Mouse (Mus musculus) left cerebral cortex, adult 9 months (tissue): ENCODE data around the gene Tmem106c.
A peak's percentile ranks its signal among the peaks of the same experiment; 100 is the strongest.

Source experiments
- DNase-seq, 2 experiments: peaks; one replicate each; pipeline ENCODE4 v3.0.0; 2022; ENCODE audit warnings: low spot score in 2 of 2

Gene Tmem106c

DNA sequence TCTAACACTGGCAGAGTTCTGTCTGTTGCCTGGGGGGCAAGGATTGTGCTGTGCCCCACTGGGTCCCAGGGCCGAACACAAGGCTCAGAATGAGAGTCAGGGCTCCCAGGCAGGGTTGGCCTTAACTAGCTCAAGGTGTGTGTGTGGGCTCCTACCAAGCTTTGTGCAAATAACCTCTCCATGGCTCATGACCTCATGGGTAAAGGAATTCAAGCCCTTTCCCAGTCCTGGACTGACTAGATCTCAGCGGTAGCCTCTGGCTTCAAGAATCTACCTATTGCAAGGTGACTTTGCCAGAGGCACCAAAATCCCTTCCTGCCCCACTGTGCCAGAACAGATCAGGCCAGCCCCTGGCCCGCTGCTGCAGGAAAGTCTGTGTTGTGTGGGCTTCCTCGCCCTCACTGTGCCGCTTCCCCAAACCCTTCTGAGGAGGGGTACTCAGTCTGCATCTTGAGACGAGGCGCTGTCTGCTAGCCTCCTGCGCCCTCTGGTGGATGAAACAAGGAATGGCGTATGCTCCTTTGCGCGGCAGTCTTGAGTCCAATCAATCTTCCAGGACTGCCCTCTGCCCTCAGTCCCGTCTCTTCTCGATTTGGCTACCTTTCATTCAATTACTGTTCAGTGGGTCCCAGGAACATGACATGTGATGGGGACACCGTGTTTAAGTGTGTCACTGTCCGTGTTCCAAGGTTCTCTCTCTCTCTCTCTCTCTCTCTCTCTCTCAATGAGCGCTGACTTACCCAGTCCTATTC is 11.7 kb upstream of the Tmem106c start:
- peak in 1 of 2 experiments; percentile 63 for DNase-seq

DNA sequence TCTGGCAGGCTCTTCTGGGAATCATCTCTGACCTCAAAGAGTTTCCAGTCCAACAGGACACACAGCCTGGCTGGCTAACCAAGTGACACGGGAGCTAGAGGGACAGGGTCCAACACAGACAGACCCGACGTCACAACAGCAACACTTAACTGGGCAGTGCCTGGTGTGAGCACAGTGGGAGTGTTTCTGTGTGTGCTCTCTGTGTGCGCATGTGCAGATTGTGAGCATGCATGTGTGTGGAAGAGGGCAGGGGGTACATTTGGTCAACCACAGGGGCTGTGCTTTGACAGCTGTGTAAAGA is 11.2 kb upstream of the Tmem106c start:
- no peak for DNase-seq

DNA sequence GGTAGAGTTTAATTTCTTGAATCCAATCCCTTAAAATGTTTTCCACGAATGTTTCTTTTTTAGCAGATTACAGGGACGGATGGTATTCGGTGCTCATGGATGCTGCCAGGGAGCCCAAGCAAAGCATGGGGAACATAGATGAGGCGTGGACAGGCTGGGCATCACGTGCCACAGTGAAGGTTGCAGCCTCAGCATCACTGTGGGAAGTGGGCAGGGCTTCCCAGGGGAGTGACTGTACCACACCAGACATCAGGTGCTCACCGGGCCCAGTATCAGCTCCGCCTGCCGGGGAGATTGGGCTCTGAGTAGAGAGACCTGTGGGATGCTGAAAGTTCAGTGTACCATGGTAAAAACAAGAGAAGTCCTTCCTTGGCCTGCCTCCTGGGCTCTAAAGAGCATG is 9.3 kb upstream of the Tmem106c start:
- DNase-seq: no peak

DNA sequence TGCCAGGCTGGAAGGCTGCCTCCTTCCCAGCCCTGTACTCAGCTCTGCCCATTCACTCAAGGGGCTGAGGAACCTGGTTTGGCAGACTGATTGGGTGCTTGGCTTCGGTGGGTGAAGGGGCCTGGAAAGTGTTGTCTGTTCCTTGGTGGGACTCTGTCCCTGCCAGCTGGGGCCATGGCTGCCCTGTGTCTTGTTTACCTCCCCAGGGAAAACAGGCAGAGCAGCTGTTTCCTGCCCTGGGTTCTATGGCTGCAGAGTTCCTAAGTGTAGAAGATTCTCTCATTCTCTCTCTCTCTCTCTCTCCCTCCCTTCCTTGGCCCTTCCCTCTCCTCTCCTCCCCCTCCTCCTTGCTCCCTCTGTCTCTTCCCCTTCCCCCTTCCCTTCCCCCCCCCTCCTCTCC is 8.7 kb upstream of the Tmem106c start:
- DNase-seq: no peak

DNA sequence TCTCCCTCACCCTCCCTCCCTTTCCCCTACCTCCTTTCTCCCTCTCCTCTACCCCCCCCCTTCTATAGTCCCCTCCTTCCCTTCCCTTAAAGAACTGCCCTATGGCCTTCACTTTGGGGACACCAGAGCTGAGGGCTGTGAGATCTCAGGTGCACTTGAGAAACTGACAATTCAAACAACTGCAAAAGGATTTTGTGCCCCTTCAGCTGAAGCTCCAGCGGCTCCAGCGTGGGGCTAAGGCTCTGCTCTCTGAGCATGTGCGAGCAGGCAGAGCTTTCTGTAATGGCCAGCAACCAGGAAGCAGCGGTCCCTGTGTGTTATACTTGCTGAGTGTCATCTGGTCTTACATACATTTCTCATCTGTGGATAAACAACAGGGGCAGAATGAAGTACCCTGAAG is 8.3 kb upstream of the Tmem106c start:
- DNase-seq: no peak

DNA sequence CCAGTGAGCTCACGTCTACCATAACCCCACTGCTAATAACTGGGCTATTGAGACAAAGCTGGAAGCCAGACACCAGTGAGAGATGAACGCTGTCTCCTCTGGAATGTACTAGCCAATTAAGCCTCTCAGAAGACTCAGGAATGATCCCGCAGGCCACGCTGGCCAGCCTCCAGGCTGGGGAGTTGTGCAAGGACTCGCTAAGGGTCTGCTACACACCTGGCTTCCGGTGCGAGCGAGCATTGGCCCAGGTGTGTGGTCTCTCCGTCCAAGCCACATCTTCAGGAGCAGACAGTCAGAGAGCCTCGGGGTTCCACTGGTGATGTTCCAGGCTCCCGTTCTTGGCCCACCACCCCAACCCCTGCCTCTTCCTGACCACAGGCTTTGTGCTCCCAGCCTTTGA is 7.6 kb upstream of the Tmem106c start:
- DNase-seq: no peak

DNA sequence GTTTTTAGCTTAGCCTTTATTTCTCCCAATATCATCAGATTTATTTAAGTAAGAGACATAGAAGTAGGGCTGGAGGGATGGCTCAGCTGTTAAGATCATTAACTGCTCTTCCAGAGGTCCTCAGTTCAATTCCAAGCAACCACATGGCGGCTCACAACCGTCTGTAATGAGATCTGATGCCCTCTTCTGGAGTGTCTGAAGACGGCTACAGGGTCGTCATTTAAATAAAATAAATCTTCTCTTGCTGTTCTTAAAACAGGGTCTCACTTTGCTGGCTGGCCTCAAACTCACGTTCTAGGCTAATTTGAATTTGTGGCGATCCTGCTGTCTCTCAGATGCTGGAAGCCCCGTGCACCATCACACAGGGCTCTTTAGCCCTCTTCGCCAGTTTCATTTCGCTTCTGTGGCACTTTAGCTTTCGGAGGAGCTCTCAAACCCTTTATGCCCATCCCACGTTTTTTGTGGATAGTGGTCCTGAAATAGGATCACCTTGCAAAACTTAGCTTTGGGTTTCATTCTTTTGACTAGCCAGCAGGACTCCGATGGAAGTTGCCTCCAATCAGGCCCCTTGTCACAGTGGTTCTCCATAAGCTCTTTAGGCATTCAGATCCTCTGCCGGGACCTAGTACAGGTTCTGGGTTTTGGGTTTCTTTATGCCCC is 541 bp upstream of the Tmem106c start:
- peak in 1 of 2 experiments; percentile 19 for DNase-seq

DNA sequence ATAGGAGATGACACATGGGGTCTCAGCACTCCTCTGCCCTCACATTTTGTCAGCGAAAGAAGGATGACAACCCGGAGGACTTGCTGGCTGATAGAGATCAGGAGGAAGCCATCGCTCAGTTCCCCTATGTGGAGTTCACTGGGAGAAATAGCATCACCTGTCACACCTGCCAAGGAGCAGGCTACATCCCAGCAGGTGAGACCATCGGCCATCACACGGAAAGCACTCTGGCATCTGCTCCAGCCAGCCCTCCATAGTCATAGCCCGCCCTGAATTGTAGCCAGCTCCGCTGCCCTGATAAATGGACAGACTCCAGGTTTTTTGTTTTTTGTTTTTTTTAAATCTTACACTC is 812 bp downstream of the Tmem106c start:
- DNase-seq: no peak

DNA sequence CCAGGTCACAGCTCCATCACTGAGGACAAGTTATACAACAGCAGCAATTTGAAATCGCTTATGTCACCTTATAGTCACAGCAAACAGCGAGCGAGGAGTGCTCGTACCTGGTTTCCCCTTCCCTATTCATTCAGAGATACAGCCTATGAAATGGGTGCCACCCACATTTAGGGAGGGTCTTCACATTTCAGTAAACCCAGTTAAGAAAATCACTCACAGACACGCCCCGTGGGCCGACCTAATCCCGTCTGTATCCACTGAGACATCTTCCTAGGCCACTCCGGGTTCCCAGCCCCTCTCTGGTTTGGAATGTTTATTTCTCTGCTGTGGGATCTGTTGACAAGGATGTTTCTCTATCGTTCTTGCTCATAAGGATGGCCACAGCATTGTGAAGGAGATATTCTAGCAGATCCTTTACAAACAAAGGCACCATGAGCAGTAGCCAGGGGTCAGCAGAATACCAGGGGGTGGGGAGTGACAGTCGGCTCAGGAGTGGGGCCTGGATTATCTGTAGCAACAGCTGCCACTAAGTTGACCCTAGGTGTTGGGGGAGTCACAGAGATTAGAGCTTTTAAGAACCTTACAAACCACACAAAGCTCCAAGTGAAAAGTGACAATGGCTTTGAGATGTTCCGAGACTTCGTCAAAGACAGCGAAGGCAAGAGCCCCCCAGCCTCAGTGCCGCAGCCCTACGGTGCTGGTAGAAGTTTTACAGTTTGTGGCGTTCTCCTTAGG is 1.5 kb downstream of the Tmem106c start:
- no peak for DNase-seq

DNA sequence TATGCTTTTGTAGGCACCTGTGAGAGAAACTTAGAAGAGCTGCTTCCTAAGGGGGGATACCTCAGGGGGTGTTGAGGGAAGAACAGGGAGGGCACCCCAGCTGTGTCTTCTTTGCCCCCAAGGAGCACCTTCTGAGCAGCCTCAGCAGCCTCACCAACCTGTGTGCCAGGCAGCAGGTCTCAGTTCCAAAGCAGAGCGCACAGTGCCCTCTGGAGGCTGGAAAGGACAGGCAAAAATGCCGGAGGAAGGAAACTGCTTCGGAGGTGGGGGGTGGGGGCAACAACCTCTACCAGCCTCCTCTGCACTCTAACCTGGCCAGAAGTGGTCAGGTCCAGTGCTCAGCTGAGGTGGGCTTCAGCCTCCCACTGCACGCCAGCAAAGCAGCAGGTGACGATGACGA is 6.3 kb downstream of the Tmem106c start:
- no peak for DNase-seq

DNA sequence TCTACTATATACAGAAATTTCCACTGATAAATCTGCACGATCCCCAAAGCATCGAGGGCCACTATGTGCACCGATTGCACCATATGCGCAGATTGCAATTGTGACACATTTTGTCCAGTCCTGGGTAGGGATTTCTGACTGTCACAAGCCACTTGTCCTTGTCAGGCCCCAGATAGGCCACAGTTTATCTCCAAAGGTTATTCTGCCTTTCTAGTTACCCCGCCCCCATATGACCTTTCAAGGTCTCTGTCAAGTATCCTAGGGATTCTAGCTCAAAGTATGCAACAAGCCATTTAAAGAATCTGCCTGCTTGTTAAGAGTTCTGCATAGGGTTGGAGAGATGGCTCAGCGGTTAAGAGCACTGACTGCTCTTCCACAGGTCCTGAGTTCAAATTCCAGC is 8.6 kb downstream of the Tmem106c start:
- DNase-seq: no peak

DNA sequence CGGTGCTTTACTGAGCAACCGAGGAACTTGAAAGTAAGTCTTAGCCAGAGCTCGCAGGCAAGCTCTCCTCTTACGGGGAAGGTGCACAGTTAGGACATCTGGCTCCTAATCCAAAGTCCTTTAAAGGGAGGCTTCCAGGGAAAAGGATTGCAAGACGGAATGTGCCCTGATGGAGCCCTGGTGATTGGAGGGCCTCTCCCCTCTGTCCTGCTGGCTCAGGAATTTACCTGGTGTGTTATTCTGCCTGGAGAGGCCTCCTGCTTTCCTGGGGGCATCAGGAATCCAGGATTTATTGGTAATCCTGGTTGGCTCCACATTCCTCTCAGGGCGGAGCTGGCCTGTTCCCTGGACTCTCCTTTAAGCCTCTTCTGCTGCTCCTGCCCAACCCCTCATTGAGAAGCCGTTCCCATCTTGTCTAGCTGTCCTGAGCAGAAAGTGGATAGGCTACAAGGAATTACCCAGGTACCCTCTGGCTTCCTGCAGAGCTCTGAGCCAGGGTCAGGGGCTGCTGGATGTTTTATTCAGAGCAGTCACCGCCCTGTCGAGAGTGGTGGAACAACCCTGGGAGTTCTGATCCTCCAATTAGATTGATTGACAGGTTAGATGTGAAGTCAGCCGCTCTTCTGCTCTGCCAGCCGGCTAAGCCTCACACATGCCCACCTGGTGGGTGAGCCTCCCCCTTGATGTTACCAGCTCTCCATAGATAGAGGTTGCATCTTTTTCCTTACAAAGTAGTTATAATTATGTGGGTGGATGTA is 9.4 kb downstream of the Tmem106c start:
- DNase-seq: no peak

DNA sequence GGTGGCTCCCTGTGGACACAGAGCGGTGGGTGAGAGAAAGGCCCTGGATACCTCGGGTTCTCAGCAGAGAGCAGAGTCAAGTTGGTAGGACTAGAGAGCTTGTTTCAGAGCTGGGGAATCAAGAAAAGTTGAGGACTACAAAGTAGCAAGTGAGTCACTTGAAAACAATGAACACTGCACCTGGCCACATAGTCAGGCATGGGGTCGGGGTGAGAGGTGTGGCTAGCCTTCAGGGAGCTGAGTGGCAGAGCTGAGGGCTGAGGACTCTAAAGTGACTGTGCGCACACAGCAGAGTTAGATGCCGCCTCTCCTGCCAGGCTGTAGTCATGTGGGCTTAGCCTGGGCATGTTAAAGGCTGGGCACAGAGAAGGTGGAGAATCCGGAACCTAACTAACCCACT is 17.6 kb downstream of the Tmem106c start:
- no peak for DNase-seq

DNA sequence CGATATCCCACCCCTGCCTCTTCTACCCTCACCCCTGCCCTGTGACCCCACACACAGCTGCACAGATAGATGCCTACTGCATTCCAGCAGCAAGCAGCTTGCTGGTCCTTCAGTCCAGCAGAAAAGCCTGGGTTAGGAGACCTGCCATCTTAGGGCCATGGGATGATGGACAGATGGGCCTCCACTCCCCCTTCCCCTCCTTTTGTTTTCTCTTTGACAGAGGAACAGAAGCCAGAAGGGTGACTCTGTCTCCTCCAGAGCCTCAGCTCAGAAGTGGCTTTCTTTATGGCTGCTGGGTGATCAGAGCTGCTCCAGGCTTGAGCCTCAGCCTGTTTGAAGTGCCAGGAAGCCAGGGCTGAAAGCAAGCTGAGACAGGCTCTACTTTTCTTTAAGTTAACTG is 25.5 kb downstream of the Tmem106c start:
- DNase-seq: no peak

DNA sequence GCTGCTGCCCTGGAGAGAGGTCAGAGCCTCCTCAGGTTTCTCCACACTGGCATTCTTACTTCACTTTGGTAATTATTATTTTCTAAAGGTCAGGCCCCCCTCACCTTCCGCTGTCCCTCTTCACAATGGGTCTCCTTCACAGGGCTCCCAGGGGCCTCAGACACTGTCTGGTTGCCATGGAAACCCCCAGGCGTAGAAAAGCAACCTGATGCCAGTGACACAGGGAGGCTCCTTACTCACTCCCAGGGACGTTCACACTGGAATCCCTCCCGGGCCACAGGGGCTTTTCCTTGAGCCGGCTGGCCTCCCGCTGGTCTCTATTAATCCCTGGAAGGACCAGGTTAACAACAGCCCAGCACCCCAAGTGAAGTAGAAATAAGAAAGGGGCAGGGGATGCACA is 26.1 kb downstream of the Tmem106c start:
- no peak for DNase-seq

DNA sequence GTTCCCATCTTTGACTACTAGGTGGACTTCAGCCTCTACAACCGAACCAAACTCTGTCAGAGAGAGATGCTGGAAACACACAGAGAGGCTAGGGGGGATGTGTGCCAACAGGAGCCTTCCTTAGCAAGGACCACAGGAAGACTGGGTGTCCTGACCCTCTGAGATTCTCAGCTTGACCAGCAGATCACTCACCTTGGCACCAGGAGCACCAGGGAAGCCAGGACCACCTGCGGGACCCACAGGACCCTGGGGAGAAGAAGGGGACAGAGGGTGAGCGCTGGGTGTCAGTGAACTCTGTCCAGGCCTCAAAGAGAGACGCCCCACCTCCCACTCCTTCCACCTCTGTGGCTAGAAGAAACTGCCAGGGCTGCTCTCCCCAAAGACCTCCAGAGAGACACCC is 26.7 kb downstream of the Tmem106c start:
- no peak for DNase-seq

DNA sequence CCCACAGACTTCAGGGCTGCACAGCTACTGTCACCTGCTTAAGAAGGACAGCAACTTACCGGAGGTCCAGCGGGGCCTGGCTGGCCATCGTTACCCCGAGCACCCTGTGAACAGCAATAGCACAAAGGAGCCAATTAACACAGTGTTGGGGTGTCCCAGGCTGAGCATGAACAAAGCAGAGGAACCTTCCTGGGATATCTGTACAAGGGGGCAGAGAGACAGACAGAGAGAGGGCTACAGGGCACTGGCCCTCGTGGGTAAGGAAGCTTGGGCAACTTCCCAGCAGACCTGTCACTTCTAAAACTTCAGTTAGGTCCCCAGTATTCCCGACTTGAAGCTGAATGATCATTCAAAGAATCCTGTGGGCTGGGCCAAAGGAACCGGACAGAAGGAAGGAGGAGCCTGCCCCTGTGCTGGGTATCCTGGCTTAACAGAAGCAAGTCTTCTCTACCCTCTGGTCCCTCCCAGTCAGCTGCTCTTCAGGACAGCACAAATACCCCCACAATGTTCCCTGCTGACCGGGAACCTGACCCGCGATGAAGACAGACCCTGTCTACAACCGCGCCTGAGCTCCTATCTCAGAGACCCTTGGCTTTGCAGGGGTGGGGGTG is 27.4 kb downstream of the Tmem106c start:
- DNase-seq: no peak

DNA sequence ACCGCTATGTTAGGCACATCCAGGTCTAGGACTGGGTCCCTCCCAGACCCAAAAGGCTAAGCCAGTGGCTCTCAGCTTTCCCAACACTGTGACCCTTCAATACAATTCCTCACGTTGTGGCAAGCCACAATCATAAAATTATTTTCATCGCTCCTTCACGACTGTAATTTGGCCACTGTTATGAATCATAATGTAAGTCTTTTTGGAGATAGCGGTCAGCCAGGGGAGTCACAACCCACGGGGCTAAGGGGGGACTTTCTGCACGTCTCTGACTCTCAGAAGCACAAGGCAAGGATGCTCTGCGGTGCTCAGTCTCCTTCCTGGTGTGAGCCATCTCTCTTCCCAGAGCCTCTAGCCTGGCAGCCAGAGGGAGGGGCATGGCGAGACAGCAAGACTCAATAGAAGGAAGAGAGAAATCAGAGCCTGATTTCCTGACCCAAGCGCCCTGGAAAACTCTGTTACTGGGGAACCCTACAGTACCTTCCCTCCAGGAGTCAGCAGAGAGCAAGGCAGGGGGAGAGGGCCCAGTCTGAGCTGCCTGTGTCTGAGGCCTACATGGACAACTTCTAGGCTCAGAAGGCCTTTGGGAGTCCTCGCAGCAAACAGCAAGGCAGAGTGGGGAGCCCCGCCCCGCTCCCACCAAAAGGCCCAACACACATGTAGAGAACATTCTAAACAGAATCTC is 28.2 kb downstream of the Tmem106c start:
- DNase-seq: no peak

DNA sequence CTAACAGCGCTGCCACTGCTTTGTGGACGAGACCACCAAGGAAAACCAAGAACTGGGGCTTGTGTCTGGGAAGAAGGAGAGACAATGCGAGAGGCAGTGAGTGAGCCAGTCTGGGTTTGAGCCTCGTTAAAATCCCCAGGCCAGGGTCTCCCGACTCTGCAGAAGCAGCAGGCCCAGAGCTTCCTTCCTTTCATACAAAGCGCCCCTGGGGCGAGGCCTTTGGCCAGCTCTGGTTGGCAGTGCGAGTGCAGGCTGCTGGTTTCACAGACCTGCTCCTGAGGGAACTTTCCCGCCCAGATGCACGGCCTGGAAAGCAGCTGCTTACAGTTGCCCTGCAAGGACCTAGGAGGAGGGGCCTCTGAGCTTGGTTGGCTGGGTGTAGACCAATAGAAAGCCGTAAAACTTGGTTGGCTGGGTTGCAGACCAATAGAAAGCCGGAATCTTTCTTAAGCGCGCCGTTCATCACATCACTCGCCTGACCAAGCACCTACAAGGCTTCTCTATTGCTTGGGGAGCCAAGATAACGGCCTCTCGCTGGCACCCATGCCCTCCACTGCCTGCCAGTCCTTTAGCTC is 28.8 kb downstream of the Tmem106c start:
- DNase-seq: peak; percentile 77 to 83

DNA sequence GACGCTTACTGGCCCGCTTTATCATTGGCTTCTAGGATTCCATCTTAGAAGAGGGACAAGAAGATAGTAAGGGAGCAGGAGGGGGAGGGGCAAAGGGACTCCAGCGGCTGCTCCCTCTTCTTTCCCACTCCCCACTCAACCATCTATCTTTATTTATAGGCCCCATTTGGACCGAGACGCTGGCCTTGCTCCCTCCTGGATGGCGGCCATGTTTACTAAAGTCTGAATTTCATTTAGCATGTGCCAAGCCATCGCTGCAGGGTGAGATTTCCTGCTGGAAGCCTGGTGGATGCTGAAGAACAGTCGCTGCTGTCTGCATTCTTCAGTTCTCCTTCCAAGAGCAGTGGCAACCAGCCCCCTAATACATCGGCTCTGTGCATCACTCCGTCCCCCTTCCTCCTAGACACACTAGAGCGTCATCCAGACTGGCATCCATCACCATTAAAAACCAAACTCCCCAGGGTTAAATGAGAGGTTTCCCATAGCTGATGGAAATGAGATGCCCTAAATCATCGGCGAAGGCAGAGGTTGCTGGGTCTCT is 32.8 kb downstream of the Tmem106c start:
- DNase-seq: no peak

DNA sequence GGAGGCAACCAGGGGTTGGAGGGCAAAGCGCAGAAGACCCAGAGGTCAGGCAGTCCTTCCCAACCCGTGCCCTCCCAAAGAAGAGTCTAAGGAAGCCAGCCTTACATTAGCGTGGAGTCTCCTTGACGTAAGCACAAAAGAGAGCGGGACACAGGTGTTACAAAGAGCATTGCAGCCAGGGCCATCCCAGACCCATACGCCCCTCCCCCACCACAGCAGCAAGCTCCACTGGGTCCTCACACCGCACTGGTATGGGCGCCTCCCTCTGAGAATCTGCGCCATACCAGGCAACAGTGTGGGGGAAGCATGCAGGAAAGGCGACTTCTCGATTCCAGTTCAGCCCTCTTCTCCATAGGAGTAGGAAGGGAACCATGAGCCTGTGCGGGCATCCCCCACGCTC is 35.5 kb downstream of the Tmem106c start:
- DNase-seq: no peak
